Mouse (Mus musculus): ENCODE results near the gene Mfsd11.

The Mfsd11 gene

GRCm38 (mm10) chr11:116922058-116922457, 69.8 kb downstream of the Mfsd11 start:
- in situ Hi-C loops (cut with MboI; ENCODE audit: low sequenced_read_pairs): no loop called here

All from CH12F3 (cell line).